Mouse (Mus musculus) heart, embryonic 16.5 days (tissue): Measurements from ENCODE around the gene Lgi1. TPM values are rescaled to one million over a fixed set of nuclear protein-coding genes. Genes with fewer than 3 reads are reported as not detected.

Source experiments
- ATAC-seq: fragments of 200-750 bp; cut with Nextera tagmentation; replicated peaks from 2 replicates; pipeline ENCODE4 v1.8.0; 2017; ENCODE audit warnings: moderate number of reproducible peaks; ENCODE audit not compliant: insufficient read depth, low FRiP score; ENCODE audit errors: extremely low read depth
- H3K27ac ChIP-seq: fragments of 300-500 bp; sonication (generic); 2 replicates; pipeline ENCODE4 v1.5.1; 2014; ENCODE audit warnings: mild to moderate bottlenecking, low read length, control low read depth, moderate library complexity
- H3K27me3 ChIP-seq: fragments of 300-500 bp; sonication (generic); 2 replicates; pipeline ENCODE4 v1.6.1; 2014; ENCODE audit warnings: low read length, mixed read lengths; ENCODE audit not compliant: control insufficient read depth, insufficient read depth
- H3K36me3 ChIP-seq: fragments of 300-500 bp; sonication (generic); 2 replicates; pipeline ENCODE4 v1.6.1; 2014; ENCODE audit not compliant: control insufficient read depth, insufficient read depth
- H3K4me1 ChIP-seq: fragments of 300-500 bp; sonication (generic); 2 replicates; pipeline ENCODE4 v1.6.1; 2014; ENCODE audit warnings: low read length, mixed read lengths; ENCODE audit not compliant: control insufficient read depth, insufficient read depth
- H3K4me2 ChIP-seq: fragments of 300-500 bp; sonication (generic); 2 replicates; pipeline ENCODE4 v1.6.1; 2014; ENCODE audit warnings: low read depth, mild to moderate bottlenecking, control low read depth, low read length
- H3K4me3 ChIP-seq: fragments of 300-500 bp; sonication (generic); 2 replicates; pipeline ENCODE4 v1.5.1; 2014; ENCODE audit warnings: mild to moderate bottlenecking, control low read depth, low read length
- H3K9ac ChIP-seq: fragments of 300-500 bp; sonication (generic); 2 replicates; pipeline ENCODE4 v1.6.1; 2014; ENCODE audit warnings: low read length, control low read depth
- H3K9me3 ChIP-seq: fragments of 300-500 bp; sonication (generic); replicated peaks from 2 replicates; pipeline ENCODE4 v1.6.1; 2016; ENCODE audit warnings: low read length; ENCODE audit not compliant: control insufficient read depth
- WGBS: fragments of 180-500 bp; shearing (Covaris S2); extraction: QIAGEN DNeasy Blood & Tissue Kit; methylation state at CpG from one replicate; pipeline ENCODE4 v1.1.7; 2014; 5-methylcytosine and 5-hydroxymethylcytosine counted together
- polyA plus RNA-seq: library from polyadenylated mRNA; unstranded; fragments of >200 nt; fragmentation: Nextera tagmentation; extraction: Ambion mirVana; gene quantifications from 2 replicates; pipeline ENCODE4 v1.2.1, GENCODE M21; 2015

The Lgi1 gene
- polyA plus RNA-seq, 1 experiment from 2014 or later: 0.25 TPM

- Histone ChIP-seq H3K9me3 (no peaks in the 10 kb centered on the region), H3K4me3 (no peak overlapping the region), H3K4me1 (no peaks in the 10 kb centered on the region), H3K27me3 (no peaks in the 10 kb centered on the region), H3K27ac (no peak overlapping the region), H3K4me2 (no peak overlapping the region), H3K9ac (no peak overlapping the region), H3K36me3 (no peaks in the 10 kb centered on the region)
- no peak for ATAC-seq
- 53% methylated on average over 9 of the region's 9 CpGs for WGBS
Observed at GRCm38 (mm10) chr19:38357956-38358623, 93.8 kb downstream of the Lgi1 start.

- WGBS: 69% methylated on average over 1 of the region's 1 CpGs
Observed at GRCm38 (mm10) chr19:38359287-38359686, 95.0 kb downstream of the Lgi1 start.

More at GRCm38 (mm10) chr19:38359287-38359686, 95.0 kb downstream of the Lgi1 start:
- H3K9ac ChIP-seq: no peak overlapping the region
- no peaks in the 10 kb centered on the region for H3K27me3 ChIP-seq
- H3K4me1 ChIP-seq: no peaks in the 10 kb centered on the region
- no peaks in the 10 kb centered on the region for H3K36me3 ChIP-seq
- ATAC-seq: no peak
- H3K4me2 ChIP-seq: no peak overlapping the region
- no peaks in the 10 kb centered on the region for H3K9me3 ChIP-seq
- H3K27ac ChIP-seq: no peak overlapping the region
- no peak overlapping the region for H3K4me3 ChIP-seq

Other genes starting within 250 kb of the Lgi1 start
- 5.5 and 6.7 TPM in 2 replicates for gene Myof, start 221.0 kb upstream of the Lgi1 start, polyA plus RNA-seq
- 28.5 and 33.5 TPM in 2 replicates for gene Cep55, start 209.5 kb upstream of the Lgi1 start, polyA plus RNA-seq
- gene Ffar4, start 167.5 kb upstream of the Lgi1 start, polyA plus RNA-seq: 0.35 and 0.49 TPM in 2 replicates
- gene Rbp4, start 139.3 kb upstream of the Lgi1 start, polyA plus RNA-seq: 4.3 and 4.5 TPM in 2 replicates
- gene Pde6c, start 131.8 kb upstream of the Lgi1 start, polyA plus RNA-seq: not detected in 2 replicates
- gene Fra10ac1, start 40.4 kb upstream of the Lgi1 start, polyA plus RNA-seq: 26.3 and 29.2 TPM in 2 replicates
- 1.2 and 1.9 TPM in 2 replicates for gene Slc35g1, start 131.4 kb downstream of the Lgi1 start, polyA plus RNA-seq
- gene Plce1, start 216.6 kb downstream of the Lgi1 start, polyA plus RNA-seq: 5.8 and 7.7 TPM in 2 replicates